Mouse (Mus musculus) kidney, postnatal 14 days (tissue): Measurements from ENCODE around the gene Med12.

Experiments used
- DNase-seq: peaks from one replicate; pipeline ENCODE4 v3.0.0; 2022; ENCODE audit warnings: mixed read lengths

Med12 gene

GRCm38 (mm10) chrX:101273875-101274738 lies at the start of gene Med12:
Gene Med12 (plus strand): TSS chrX:101274030.
- DNase-seq: peak; percentile 94

- DNase-seq: no peak
Measured at GRCm38 (mm10) chrX:101245011-101245410, 28.8 kb upstream of the Med12 start.

GRCm38 (mm10) chrX:101253952-101254729 lies 19.7 kb upstream of the Med12 start, which contains the start of gene Foxo4:
Gene Foxo4 (plus strand): TSS chrX:101254528.
- peak; percentile 93 for DNase-seq

GRCm38 (mm10) chrX:101254740-101255139 lies 19.1 kb upstream of the Med12 start:
- DNase-seq: no peak

- DNase-seq: peak; percentile 12
Measured at GRCm38 (mm10) chrX:101256603-101257002, 17.2 kb upstream of the Med12 start.

GRCm38 (mm10) chrX:101260441-101261325 lies 13.1 kb upstream of the Med12 start:
- no peak for DNase-seq

- DNase-seq: no peak
Measured at GRCm38 (mm10) chrX:101263892-101264291, 9.9 kb upstream of the Med12 start, which contains the start of gene Gm614. Gene Gm614 (minus strand): TSS chrX:101263992.

- no peak for DNase-seq
Measured at GRCm38 (mm10) chrX:101266631-101267030, 7.2 kb upstream of the Med12 start.

GRCm38 (mm10) chrX:101268025-101268754 lies 5.6 kb upstream of the Med12 start, which contains the start of gene Il2rg:
Gene Il2rg (minus strand): TSS chrX:101268255.
- no peak for DNase-seq

GRCm38 (mm10) chrX:101268755-101269124 lies 5.1 kb upstream of the Med12 start, which contains the start of gene Gm20489:
Gene Gm20489 (minus strand): TSS chrX:101269023.
- DNase-seq: no peak

- no peak for DNase-seq
Measured at GRCm38 (mm10) chrX:101273410-101273809, 420 bp upstream of the Med12 start.

GRCm38 (mm10) chrX:101282813-101283212 lies 9.0 kb downstream of the Med12 start:
- DNase-seq: no peak

GRCm38 (mm10) chrX:101285534-101285933 lies 11.7 kb downstream of the Med12 start:
- DNase-seq: peak; percentile 54

GRCm38 (mm10) chrX:101285953-101286670 lies 12.3 kb downstream of the Med12 start:
- no peak for DNase-seq

GRCm38 (mm10) chrX:101287543-101287942 lies 13.7 kb downstream of the Med12 start:
- DNase-seq: no peak

- DNase-seq: no peak
Measured at GRCm38 (mm10) chrX:101288432-101288831, 14.6 kb downstream of the Med12 start.

GRCm38 (mm10) chrX:101289037-101289436 lies 15.2 kb downstream of the Med12 start:
- DNase-seq: no peak

- no peak for DNase-seq
Measured at GRCm38 (mm10) chrX:101290111-101290510, 16.3 kb downstream of the Med12 start.

GRCm38 (mm10) chrX:101299055-101299454 lies 25.2 kb downstream of the Med12 start, which contains the start of gene Nlgn3:
Gene Nlgn3 (plus strand): TSS chrX:101299168.
- DNase-seq: no peak

- DNase-seq: no peak
Measured at GRCm38 (mm10) chrX:101299473-101300426, 25.9 kb downstream of the Med12 start.
